Mouse (Mus musculus): ENCODE data around the gene Pnmal1. TPM values are rescaled to one million over a fixed set of nuclear protein-coding genes. Genes with fewer than 3 reads are reported as not detected.

Gene Pnmal1
- polyA plus RNA-seq, 1 experiment = not detected

GRCm38 (mm10) chr7:16917447-16917846 lies 42.0 kb upstream of the Pnmal1 start:
- H3K4me3 ChIP-seq (ENCODE audit: insufficient read depth, low read length) = no peak overlapping the region
- H3K4me1 ChIP-seq (ENCODE audit: control insufficient read depth, insufficient read depth, low read length) = peaks cover 11% of the 10 kb centered on the region; the same call in 1 of the 2 replicates
- TF ChIP-seq CTCF (IDR thresholded peaks at IDR 0.05; ENCODE audit: borderline replicate concordance, insufficient read depth, low read length) (no peak), POLR2A (IDR thresholded peaks at IDR 0.05; ENCODE audit: low read depth, low read length) (no peak)
- no peak overlapping the region for H3K27ac ChIP-seq (ENCODE audit: insufficient read depth, low read length)

- TF ChIP-seq POLR2A (IDR thresholded peaks at IDR 0.05; ENCODE audit: low read depth, low read length) = no peak
- TF ChIP-seq CTCF (IDR thresholded peaks at IDR 0.05; ENCODE audit: borderline replicate concordance, insufficient read depth, low read length) = no peak
- H3K4me1 ChIP-seq (ENCODE audit: control insufficient read depth, insufficient read depth, low read length) = peaks cover 11% of the 10 kb centered on the region; the same call in 1 of the 2 replicates
- H3K4me3 ChIP-seq (ENCODE audit: insufficient read depth, low read length) = no peak overlapping the region
- H3K27ac ChIP-seq (ENCODE audit: insufficient read depth, low read length) = no peak overlapping the region
Measured at GRCm38 (mm10) chr7:16918014-16918413, 41.5 kb upstream of the Pnmal1 start.

- TF ChIP-seq POLR2A (IDR thresholded peaks at IDR 0.05; ENCODE audit: low read depth, low read length) (no peak), CTCF (IDR thresholded peaks at IDR 0.05; ENCODE audit: borderline replicate concordance, insufficient read depth, low read length) (no peak)
- Histone ChIP-seq H3K4me1 (ENCODE audit: control insufficient read depth, insufficient read depth, low read length) (peaks cover 11% of the 10 kb centered on the region; the same call in 1 of the 2 replicates), H3K27ac (ENCODE audit: insufficient read depth, low read length) (no peak overlapping the region), H3K4me3 (ENCODE audit: insufficient read depth, low read length) (no peak overlapping the region)
Measured at GRCm38 (mm10) chr7:16918670-16919069, 40.8 kb upstream of the Pnmal1 start.

- TF ChIP-seq POLR2A (IDR thresholded peaks at IDR 0.05; ENCODE audit: low read depth, low read length) (no peak), CTCF (IDR thresholded peaks at IDR 0.05; ENCODE audit: borderline replicate concordance, insufficient read depth, low read length) (no peak)
- no peak overlapping the region for H3K4me3 ChIP-seq (ENCODE audit: insufficient read depth, low read length)
- H3K27ac ChIP-seq (ENCODE audit: insufficient read depth, low read length) = no peak overlapping the region
- H3K4me1 ChIP-seq (ENCODE audit: control insufficient read depth, insufficient read depth, low read length) = peaks cover 11% of the 10 kb centered on the region; the same call in 1 of the 2 replicates
Measured at GRCm38 (mm10) chr7:16919395-16920149, 39.9 kb upstream of the Pnmal1 start.

- no peak overlapping the region for H3K27ac ChIP-seq (ENCODE audit: insufficient read depth, low read length)
- H3K4me3 ChIP-seq (ENCODE audit: insufficient read depth, low read length) = no peak overlapping the region
- H3K4me1 ChIP-seq (ENCODE audit: control insufficient read depth, insufficient read depth, low read length) = peaks cover 11% of the 10 kb centered on the region; the same call in 1 of the 2 replicates
- TF ChIP-seq CTCF (IDR thresholded peaks at IDR 0.05; ENCODE audit: borderline replicate concordance, insufficient read depth, low read length) = no peak
- no peak for TF ChIP-seq POLR2A (IDR thresholded peaks at IDR 0.05; ENCODE audit: low read depth, low read length)
Measured at GRCm38 (mm10) chr7:16920150-16920579, 39.3 kb upstream of the Pnmal1 start.

GRCm38 (mm10) chr7:16920818-16921791 lies 38.4 kb upstream of the Pnmal1 start:
- peaks cover 11% of the 10 kb centered on the region; the same call in 1 of the 2 replicates for H3K4me1 ChIP-seq (ENCODE audit: control insufficient read depth, insufficient read depth, low read length)
- peak overlapping the region; percentile 31; the same call in 1 of the 2 replicates for H3K27ac ChIP-seq (ENCODE audit: insufficient read depth, low read length)
- no peak for TF ChIP-seq CTCF (IDR thresholded peaks at IDR 0.05; ENCODE audit: borderline replicate concordance, insufficient read depth, low read length)
- no peak for TF ChIP-seq POLR2A (IDR thresholded peaks at IDR 0.05; ENCODE audit: low read depth, low read length)
- H3K4me3 ChIP-seq (ENCODE audit: insufficient read depth, low read length) = peak overlapping the region; percentile 13

- H3K4me3 ChIP-seq (ENCODE audit: insufficient read depth, low read length) = peak overlapping the region; percentile 13
- peak overlapping the region; percentile 31 for H3K27ac ChIP-seq (ENCODE audit: insufficient read depth, low read length)
- H3K4me1 ChIP-seq (ENCODE audit: control insufficient read depth, insufficient read depth, low read length) = peaks cover 11% of the 10 kb centered on the region; the same call in 1 of the 2 replicates
- TF ChIP-seq CTCF (IDR thresholded peaks at IDR 0.05; ENCODE audit: borderline replicate concordance, insufficient read depth, low read length) = no peak
- no peak for TF ChIP-seq POLR2A (IDR thresholded peaks at IDR 0.05; ENCODE audit: low read depth, low read length)
Measured at GRCm38 (mm10) chr7:16921881-16922335, 37.6 kb upstream of the Pnmal1 start.

GRCm38 (mm10) chr7:16922360-16922973 lies 37.0 kb upstream of the Pnmal1 start:
- peaks cover 11% of the 10 kb centered on the region; the same call in 1 of the 2 replicates for H3K4me1 ChIP-seq (ENCODE audit: control insufficient read depth, insufficient read depth, low read length)
- H3K27ac ChIP-seq (ENCODE audit: insufficient read depth, low read length) = no peak overlapping the region
- H3K4me3 ChIP-seq (ENCODE audit: insufficient read depth, low read length) = peak overlapping the region; percentile 100
- TF ChIP-seq POLR2A (IDR thresholded peaks at IDR 0.05; ENCODE audit: low read depth, low read length) = peak; percentile 75
- TF ChIP-seq CTCF (IDR thresholded peaks at IDR 0.05; ENCODE audit: borderline replicate concordance, insufficient read depth, low read length) = no peak

Data from embryonic fibroblast, embryonic 13.5 days (primary cell).